Mouse (Mus musculus): ENCODE data around the gene Phospho2. TPM values are rescaled to one million over a fixed set of nuclear protein-coding genes. Genes with fewer than 3 reads are reported as not detected.

The Phospho2 gene
- 5.8 TPM in 1 of 2 replicates, not detected in the other for polyA plus RNA-seq (2012; ENCODE audit: insufficient read depth, low replicate concordance)

DNA sequence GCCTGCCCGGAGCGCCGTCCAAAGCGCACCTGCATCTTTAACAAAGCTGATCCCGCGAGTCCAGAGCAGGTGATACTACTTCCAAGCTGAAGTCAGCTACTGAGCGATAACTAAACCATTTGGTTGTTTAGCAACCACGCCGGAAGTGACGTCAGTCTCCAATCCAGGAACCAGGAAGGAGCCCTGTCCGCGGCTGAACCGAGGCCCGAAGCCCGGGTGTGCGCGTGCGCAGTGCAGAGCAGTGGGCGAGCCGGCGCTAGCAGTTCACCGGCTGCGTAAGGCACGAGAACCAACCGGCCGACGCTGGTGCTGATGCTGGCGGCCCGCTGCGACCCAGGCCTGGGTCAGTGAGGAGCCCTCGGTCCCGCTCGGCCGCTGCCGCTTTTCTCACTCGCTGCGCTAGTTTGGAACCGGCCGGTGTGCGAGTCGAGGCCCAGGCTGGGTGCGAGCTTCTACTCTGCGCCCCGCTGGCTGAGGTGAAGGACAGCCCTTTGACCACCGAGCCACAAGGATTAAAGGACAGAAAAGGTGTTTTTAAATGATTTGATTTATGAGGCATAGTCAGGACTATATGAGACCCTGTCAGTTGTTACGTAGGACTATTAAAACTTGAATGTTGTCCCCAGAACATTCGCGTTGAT lies at the start of gene Phospho2, which contains the start of gene Ccdc173:
Gene Phospho2 (plus strand): TSS at position 195 of the 641 bp plus-strand sequence.
Gene Ccdc173 (minus strand): TSS at position 147 of the 641 bp plus-strand sequence.
- TF ChIP-seq GATA1 (IDR thresholded peaks at IDR 0.05; ENCODE audit: borderline replicate concordance, low read length) (no peak), FLI1 (IDR thresholded peaks at IDR 0.05; ENCODE audit: low read length) (0 out of 2 replicates have a peak, but pooled peaks have one; percentile 24)

DNA sequence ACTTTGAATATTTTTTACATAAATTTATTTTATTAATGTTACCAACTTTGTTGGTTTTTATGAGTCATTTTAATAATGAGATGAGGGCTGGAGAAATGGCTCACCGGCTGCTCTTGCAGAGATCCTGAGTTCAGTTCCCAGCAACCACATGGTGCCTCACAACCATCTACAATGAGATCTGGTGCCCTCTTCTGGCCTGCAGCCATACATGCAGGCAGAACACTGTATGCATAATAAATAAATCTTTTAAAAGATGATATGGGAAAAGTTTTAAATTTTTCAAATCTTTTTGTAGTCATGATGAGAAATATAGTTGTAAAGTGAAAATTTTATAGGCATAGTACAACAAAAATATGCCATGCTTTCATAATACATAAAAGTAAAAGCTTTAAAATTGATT lies 44.3 kb upstream of the Phospho2 start:
- Histone ChIP-seq H3K4me1 (no peaks in the 10 kb centered on the region), H3K27me3 (replicated peaks) (no peaks in the 10 kb centered on the region), H3K4me3 (replicated peaks) (no peak overlapping the region), H3K36me3 (replicated peaks; ENCODE audit: low read length) (peaks cover 95% of the 10 kb centered on the region), H3K9me3 (peaks cover 11% of the 10 kb centered on the region)
- TF ChIP-seq GATA1 (IDR thresholded peaks at IDR 0.05; ENCODE audit: borderline replicate concordance, low read length) (no peak), FLI1 (IDR thresholded peaks at IDR 0.05; ENCODE audit: low read length) (no peak)

More for the DNA sequence above, at the start of gene Phospho2, which contains the start of gene Ccdc173:
- Histone ChIP-seq H3K36me3 (replicated peaks; ENCODE audit: low read length) (peaks cover 28% of the 10 kb centered on the region), H3K4me1 (peaks cover 16% of the 10 kb centered on the region; the same call in 1 of the 2 replicates), H3K4me3 (replicated peaks) (peak within 1 kb of the TSS; percentile 97), H3K27me3 (replicated peaks) (no peaks in the 10 kb centered on the region), H3K9me3 (no peaks in the 10 kb centered on the region)

DNA sequence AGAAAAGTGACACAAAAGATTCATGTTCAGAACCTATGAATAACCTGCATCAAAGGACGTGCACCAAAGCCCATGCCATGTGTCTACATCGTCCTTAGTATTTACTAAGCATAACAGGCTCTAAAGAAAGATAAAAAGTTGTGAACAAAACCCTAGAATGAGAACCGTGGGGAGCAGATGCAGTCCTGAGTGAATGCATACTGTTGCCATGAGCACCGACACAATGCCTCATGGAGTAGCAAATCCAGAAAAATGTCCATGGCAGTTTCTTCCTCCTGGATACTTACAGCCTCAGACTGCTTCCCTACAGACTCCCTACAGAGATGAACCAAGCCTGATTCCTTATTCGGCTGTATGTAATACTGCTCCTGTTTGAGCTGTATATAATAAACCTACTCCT lies 28.4 kb upstream of the Phospho2 start:
- peaks cover 6% of the 10 kb centered on the region; the same call in 1 of the 2 replicates for H3K4me1 ChIP-seq
- no peaks in the 10 kb centered on the region for H3K27me3 ChIP-seq (replicated peaks)
- no peak for TF ChIP-seq FLI1 (IDR thresholded peaks at IDR 0.05; ENCODE audit: low read length)
- TF ChIP-seq GATA1 (IDR thresholded peaks at IDR 0.05; ENCODE audit: borderline replicate concordance, low read length): no peak
- no peaks in the 10 kb centered on the region for H3K36me3 ChIP-seq (replicated peaks; ENCODE audit: low read length)
- H3K9me3 ChIP-seq: no peaks in the 10 kb centered on the region
- H3K4me3 ChIP-seq (replicated peaks): no peak overlapping the region

DNA sequence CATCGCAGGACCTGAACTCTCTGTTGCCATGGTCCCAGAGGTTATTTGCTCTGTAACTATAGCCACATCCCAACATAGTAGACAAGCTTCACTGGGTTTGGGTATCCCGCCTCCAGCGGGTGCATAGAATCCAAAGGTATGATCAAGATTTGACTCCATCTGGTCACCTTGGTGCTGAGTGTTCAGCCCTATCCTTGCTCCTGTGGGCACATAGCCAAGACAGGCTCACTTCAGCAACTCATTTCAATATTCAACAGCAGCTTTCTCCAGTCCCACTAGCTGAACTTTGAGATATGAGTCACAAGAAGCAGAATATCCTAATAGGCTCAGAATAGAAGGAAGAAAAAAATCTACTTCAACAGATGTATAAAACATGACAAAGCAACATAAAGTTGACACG lies 26.1 kb upstream of the Phospho2 start:
- Histone ChIP-seq H3K4me1 (peaks cover 6% of the 10 kb centered on the region; the same call in 1 of the 2 replicates), H3K27me3 (replicated peaks) (no peaks in the 10 kb centered on the region), H3K4me3 (replicated peaks) (no peak overlapping the region), H3K9me3 (no peaks in the 10 kb centered on the region), H3K36me3 (replicated peaks; ENCODE audit: low read length) (no peaks in the 10 kb centered on the region)
- no peak for TF ChIP-seq GATA1 (IDR thresholded peaks at IDR 0.05; ENCODE audit: borderline replicate concordance, low read length)
- no peak for TF ChIP-seq FLI1 (IDR thresholded peaks at IDR 0.05; ENCODE audit: low read length)

DNA sequence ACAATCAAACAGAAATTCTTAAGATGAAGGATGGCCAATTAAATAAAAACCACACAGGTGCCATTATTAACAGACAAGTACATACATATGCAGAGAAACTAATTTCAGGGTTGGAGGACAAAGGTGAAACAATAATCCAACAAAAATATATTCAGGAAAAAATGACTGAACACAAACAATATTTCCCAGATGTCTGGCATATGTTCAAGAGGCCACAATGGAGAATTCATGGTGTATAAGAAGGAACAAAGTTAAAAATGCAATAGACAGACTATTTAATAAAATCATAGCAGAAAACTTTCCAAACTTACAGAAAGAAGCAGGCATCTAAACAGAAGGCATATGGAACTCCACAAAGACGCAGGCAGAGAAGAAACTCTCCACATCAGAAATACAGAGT lies 24.7 kb upstream of the Phospho2 start:
- Histone ChIP-seq H3K4me3 (replicated peaks) (no peak overlapping the region), H3K4me1 (peaks cover 9% of the 10 kb centered on the region; the same call in 1 of the 2 replicates), H3K9me3 (no peaks in the 10 kb centered on the region), H3K27me3 (replicated peaks) (no peaks in the 10 kb centered on the region), H3K36me3 (replicated peaks; ENCODE audit: low read length) (no peaks in the 10 kb centered on the region)
- TF ChIP-seq GATA1 (IDR thresholded peaks at IDR 0.05; ENCODE audit: borderline replicate concordance, low read length) (no peak), FLI1 (IDR thresholded peaks at IDR 0.05; ENCODE audit: low read length) (no peak)

DNA sequence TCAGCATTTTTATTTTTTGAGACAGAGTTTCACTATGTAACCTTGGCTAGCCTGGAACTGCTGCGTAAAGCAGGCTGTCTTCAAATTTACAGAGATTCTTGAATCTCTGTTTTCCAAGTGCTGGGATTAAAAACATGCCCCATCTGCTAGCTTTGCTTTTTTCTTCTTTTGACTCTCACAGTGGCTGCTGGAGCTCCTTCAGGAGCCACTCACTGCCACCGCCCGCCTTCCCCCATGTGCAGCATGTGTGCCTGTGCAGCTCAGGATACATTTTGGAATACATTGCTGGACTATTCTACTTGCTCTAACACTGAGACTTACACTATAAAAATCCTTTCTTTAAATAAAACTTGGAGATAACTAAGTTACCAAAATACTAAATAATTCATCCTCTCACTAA lies 16.1 kb upstream of the Phospho2 start:
- TF ChIP-seq GATA1 (IDR thresholded peaks at IDR 0.05; ENCODE audit: borderline replicate concordance, low read length): no peak
- no peak for TF ChIP-seq FLI1 (IDR thresholded peaks at IDR 0.05; ENCODE audit: low read length)
- Histone ChIP-seq H3K4me1 (peaks cover 26% of the 10 kb centered on the region), H3K27me3 (replicated peaks) (no peaks in the 10 kb centered on the region), H3K4me3 (replicated peaks) (no peak overlapping the region), H3K36me3 (replicated peaks; ENCODE audit: low read length) (peaks cover 9% of the 10 kb centered on the region), H3K9me3 (peaks cover 7% of the 10 kb centered on the region; the same call in 1 of the 2 replicates)

DNA sequence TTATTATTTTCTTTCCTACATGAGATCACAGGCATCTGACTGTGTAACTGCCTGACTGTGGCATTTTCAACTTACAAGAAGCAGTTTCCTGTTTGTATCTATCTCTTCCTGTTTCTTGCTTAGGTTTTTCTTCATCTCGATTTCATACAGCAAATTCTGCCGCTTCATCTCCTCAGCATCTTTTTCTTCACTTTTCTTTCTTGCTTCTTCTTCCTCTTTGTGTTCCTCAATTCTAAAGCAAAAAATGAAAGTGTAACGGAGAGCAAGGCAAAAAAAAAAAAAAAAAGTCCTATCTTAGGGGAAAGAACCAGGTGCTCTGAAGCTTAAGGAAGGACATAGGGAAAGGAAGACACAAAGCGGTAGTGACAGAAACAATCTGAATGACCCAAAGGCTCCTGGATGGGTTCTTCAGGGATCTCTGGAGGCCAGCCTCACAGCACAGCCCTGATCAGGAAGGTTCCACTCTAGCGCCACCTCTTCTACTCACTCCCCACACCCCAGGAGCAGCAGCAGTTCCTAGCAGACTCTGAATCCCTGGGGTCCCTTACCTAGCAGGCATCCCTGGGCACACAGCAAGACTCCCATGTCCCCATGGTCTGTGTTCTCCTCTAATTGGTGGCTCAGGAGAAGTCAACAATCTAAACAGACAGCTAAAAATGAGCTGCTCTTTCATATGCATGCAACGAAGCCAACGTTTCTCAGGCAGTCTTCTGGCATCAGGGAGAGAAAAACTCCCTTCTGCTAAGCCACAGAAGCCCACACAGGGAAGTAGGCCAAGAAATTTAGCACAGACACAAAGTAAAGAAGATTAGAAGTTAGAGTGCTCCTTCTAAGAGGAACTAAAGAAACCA lies 11.2 kb upstream of the Phospho2 start:
- Histone ChIP-seq H3K4me3 (replicated peaks) (peak overlapping the region; percentile 59), H3K4me1 (peaks cover 19% of the 10 kb centered on the region), H3K27me3 (replicated peaks) (no peaks in the 10 kb centered on the region), H3K9me3 (peaks cover 4% of the 10 kb centered on the region; the same call in 1 of the 2 replicates), H3K36me3 (replicated peaks; ENCODE audit: low read length) (peaks cover 11% of the 10 kb centered on the region)
- TF ChIP-seq GATA1 (IDR thresholded peaks at IDR 0.05; ENCODE audit: borderline replicate concordance, low read length) (no peak), FLI1 (IDR thresholded peaks at IDR 0.05; ENCODE audit: low read length) (no peak)

DNA sequence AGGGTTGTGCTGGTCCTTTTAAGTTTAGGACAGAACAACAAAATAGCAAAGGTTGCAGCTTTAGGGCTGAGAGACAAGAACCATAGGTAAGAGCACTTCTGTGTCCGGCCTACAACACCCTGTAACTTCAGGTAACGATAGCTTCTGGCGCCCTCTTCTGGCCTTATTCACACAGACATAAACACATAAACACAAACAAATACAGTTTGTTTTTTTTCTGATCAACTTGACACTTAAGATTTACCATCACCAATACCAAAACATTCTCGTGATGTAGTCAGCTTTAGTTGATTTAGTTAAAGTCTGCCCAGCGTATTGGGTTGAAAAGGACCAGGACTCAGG lies 10.6 kb upstream of the Phospho2 start:
- Histone ChIP-seq H3K4me1 (peaks cover 19% of the 10 kb centered on the region), H3K4me3 (replicated peaks) (no peak overlapping the region), H3K9me3 (peaks cover 3% of the 10 kb centered on the region; the same call in 1 of the 2 replicates), H3K36me3 (replicated peaks; ENCODE audit: low read length) (peaks cover 10% of the 10 kb centered on the region), H3K27me3 (replicated peaks) (no peaks in the 10 kb centered on the region)
- TF ChIP-seq FLI1 (IDR thresholded peaks at IDR 0.05; ENCODE audit: low read length): no peak
- TF ChIP-seq GATA1 (IDR thresholded peaks at IDR 0.05; ENCODE audit: borderline replicate concordance, low read length): no peak

DNA sequence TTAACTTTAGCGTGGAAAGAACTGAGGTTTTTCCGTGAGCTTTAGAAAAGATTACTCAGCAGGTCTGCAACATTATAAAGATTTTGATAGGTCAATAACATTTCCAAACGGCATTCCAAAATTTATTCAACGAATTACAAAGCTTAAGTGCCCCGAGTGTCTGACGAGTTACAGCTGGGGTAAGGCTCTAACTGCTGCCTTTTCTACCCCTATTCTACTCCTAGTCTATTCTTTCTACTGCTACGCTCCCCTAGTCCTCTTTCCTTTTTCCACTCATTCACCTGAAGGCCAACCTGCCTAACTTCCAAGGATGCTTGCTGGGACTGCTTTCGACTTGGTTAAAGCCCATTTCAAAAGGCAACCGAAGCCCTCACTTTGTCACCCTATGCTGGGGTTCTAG lies 449 bp upstream of the Phospho2 start:
- peak overlapping the region; percentile 97 for H3K4me3 ChIP-seq (replicated peaks)

More for the DNA sequence above, 449 bp upstream of the Phospho2 start:
- Histone ChIP-seq H3K4me1 (peaks cover 16% of the 10 kb centered on the region; the same call in 1 of the 2 replicates), H3K9me3 (no peaks in the 10 kb centered on the region), H3K36me3 (replicated peaks; ENCODE audit: low read length) (peaks cover 27% of the 10 kb centered on the region), H3K27me3 (replicated peaks) (no peaks in the 10 kb centered on the region)
- TF ChIP-seq GATA1 (IDR thresholded peaks at IDR 0.05; ENCODE audit: borderline replicate concordance, low read length): no peak
- no peak for TF ChIP-seq FLI1 (IDR thresholded peaks at IDR 0.05; ENCODE audit: low read length)
